Mouse (Mus musculus) forebrain, embryonic 16.5 days (tissue): ENCODE measurements at regions not wholly inside any gene's neighbourhood (a gene's known extent, or its start where the extent isn't known, plus 50 kb on each side); places are given as distances from the start of the nearest gene placed in this dataset.

ENCODE experiments used
- ATAC-seq: fragments of 200-750 bp; cut with Nextera tagmentation; 2 replicates; pipeline ENCODE4 v1.8.0; 2017; ENCODE audit warnings: mild to moderate bottlenecking, moderate library complexity
- H3K27ac ChIP-seq: fragments of 300-500 bp; sonication (generic); 2 replicates; pipeline ENCODE4 v1.5.1; 2014; ENCODE audit warnings: low read length, control low read depth
- H3K27me3 ChIP-seq: fragments of 300-500 bp; sonication (generic); replicated peaks from 2 replicates; pipeline ENCODE4 v1.6.1; 2014; ENCODE audit warnings: low read length; ENCODE audit not compliant: control insufficient read depth, insufficient read depth
- H3K36me3 ChIP-seq: fragments of 300-500 bp; sonication (generic); 2 replicates; pipeline ENCODE4 v1.6.1; 2014; ENCODE audit not compliant: control insufficient read depth, insufficient read depth
- H3K4me1 ChIP-seq: fragments of 300-500 bp; sonication (generic); replicated peaks from 2 replicates; pipeline ENCODE4 v1.6.1; 2014; ENCODE audit warnings: low read length; ENCODE audit not compliant: control insufficient read depth, insufficient read depth
- H3K4me2 ChIP-seq: fragments of 300-500 bp; sonication (generic); 2 replicates; pipeline ENCODE4 v1.6.1; 2014; ENCODE audit warnings: mild to moderate bottlenecking, low read length, control low read depth
- H3K4me3 ChIP-seq: fragments of 300-500 bp; sonication (generic); replicated peaks from 2 replicates; pipeline ENCODE4 v1.5.1; 2014; ENCODE audit warnings: mild to moderate bottlenecking, low read length, control low read depth
- H3K9ac ChIP-seq: fragments of 300-500 bp; sonication (generic); replicated peaks from 2 replicates; pipeline ENCODE4 v1.6.1; 2014; ENCODE audit warnings: low read depth, low read length, control low read depth
- H3K9me3 ChIP-seq: fragments of 300-500 bp; sonication (generic); 2 replicates; pipeline ENCODE4 v1.6.1; 2016; ENCODE audit warnings: low read length; ENCODE audit not compliant: control insufficient read depth
- WGBS: fragments of 180-500 bp; shearing (Covaris S2); extraction: QIAGEN DNeasy Blood & Tissue Kit; methylation state at CpG from one replicate; pipeline ENCODE4 v1.1.7; 2014; 5-methylcytosine and 5-hydroxymethylcytosine counted together

GRCm38 (mm10) chr1:159148498-159149187 lies 83.5 kb upstream of the Cop1 start:
- ATAC-seq = peak; percentile 93
- 0 out of 2 replicates have a peak overlapping the region, but pooled peaks have one; percentile 52 for H3K27ac ChIP-seq

GRCm38 (mm10) chr1:159149207-159149606 lies 82.9 kb upstream of the Cop1 start:
- Histone ChIP-seq H3K4me2 (no peak overlapping the region), H3K27me3 (no peaks in the 10 kb centered on the region), H3K9me3 (no peaks in the 10 kb centered on the region), H3K4me1 (peaks cover 8% of the 10 kb centered on the region; the same call in 1 of the 2 replicates), H3K27ac (no peak overlapping the region), H3K4me3 (no peak overlapping the region), H3K9ac (no peak overlapping the region), H3K36me3 (no peaks in the 10 kb centered on the region)
- WGBS = 79% methylated on average over 6 of the region's 6 CpGs
- peak; percentile 54 for ATAC-seq

More at GRCm38 (mm10) chr1:159148498-159149187, 83.5 kb upstream of the Cop1 start:
- H3K27me3 ChIP-seq = no peaks in the 10 kb centered on the region
- H3K36me3 ChIP-seq = no peaks in the 10 kb centered on the region
- 35% methylated on average over 9 of the region's 9 CpGs for WGBS
- H3K4me3 ChIP-seq = no peak overlapping the region
- no peaks in the 10 kb centered on the region for H3K9me3 ChIP-seq
- peaks cover 8% of the 10 kb centered on the region; the same call in 1 of the 2 replicates for H3K4me1 ChIP-seq
- H3K4me2 ChIP-seq = peak overlapping the region; percentile 28
- no peak overlapping the region for H3K9ac ChIP-seq

GRCm38 (mm10) chr1:159149721-159150120 lies 82.4 kb upstream of the Cop1 start:
- no peaks in the 10 kb centered on the region for H3K9me3 ChIP-seq
- 47% methylated on average over 6 of the region's 6 CpGs for WGBS

GRCm38 (mm10) chr1:159150351-159150750 lies 81.8 kb upstream of the Cop1 start:
- no peak overlapping the region for H3K4me3 ChIP-seq
- no peak overlapping the region for H3K4me2 ChIP-seq
- no peak overlapping the region for H3K9ac ChIP-seq
- H3K9me3 ChIP-seq = no peaks in the 10 kb centered on the region
- 72% methylated on average over 5 of the region's 5 CpGs for WGBS
- H3K4me1 ChIP-seq = peaks cover 8% of the 10 kb centered on the region; the same call in 1 of the 2 replicates
- no peaks in the 10 kb centered on the region for H3K36me3 ChIP-seq
- no peak overlapping the region for H3K27ac ChIP-seq
- no peak for ATAC-seq
- no peaks in the 10 kb centered on the region for H3K27me3 ChIP-seq

More at GRCm38 (mm10) chr1:159149721-159150120, 82.4 kb upstream of the Cop1 start:
- H3K27me3 ChIP-seq = no peaks in the 10 kb centered on the region
- H3K27ac ChIP-seq = no peak overlapping the region
- peaks cover 8% of the 10 kb centered on the region; the same call in 1 of the 2 replicates for H3K4me1 ChIP-seq
- ATAC-seq = no peak
- no peak overlapping the region for H3K4me2 ChIP-seq
- H3K9ac ChIP-seq = no peak overlapping the region
- no peaks in the 10 kb centered on the region for H3K36me3 ChIP-seq
- no peak overlapping the region for H3K4me3 ChIP-seq

GRCm38 (mm10) chr1:159156428-159156827 lies 75.7 kb upstream of the Cop1 start:
- WGBS = 76% methylated on average over 3 of the region's 3 CpGs
- Histone ChIP-seq H3K27me3 (no peaks in the 10 kb centered on the region), H3K4me2 (no peak overlapping the region), H3K4me1 (no peaks in the 10 kb centered on the region), H3K36me3 (no peaks in the 10 kb centered on the region), H3K27ac (no peak overlapping the region), H3K4me3 (no peak overlapping the region), H3K9me3 (no peaks in the 10 kb centered on the region), H3K9ac (no peak overlapping the region)
- ATAC-seq = no peak

DNA sequence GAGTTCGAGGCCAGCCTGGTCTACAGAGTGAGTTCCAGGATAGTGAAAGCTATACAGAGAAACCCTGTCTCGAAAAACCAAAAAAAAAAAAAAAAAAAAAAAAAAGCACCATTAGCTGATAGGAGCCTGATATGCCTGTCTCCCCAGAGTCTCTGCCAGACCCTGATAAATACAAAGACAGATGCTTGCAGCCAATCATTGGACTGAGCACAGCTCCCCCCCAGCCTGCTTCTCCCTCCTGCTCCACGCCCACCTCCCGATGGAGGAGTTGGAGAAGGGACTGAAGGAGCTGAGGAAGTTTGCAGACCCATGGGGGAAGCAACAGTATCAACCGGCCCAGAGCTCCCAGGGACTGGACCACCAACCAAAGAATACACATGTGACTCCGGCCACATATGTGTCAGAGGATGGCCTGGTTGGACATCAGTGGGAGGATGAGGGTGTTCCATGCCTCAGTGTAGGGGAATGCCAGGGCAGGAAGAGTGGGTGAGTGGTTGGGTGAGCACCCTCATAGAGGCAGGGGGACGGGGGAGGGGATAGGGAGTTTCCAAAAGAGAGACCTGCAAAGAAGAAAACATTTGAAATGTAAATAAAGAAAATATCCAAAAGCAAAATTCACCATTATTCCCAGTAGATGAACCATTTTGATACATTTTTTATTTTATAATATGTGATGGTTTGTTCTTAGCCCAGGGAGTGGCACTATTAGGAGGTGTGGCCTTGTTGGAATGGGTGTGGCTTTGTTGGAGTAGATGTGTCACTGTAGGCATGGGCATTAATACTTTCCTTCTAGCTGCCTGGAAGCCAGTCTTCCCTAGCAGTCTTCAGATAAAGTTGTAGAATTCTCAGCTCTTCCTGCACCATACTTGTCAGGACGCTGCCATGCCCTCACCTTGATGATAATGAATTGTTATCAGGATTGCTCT lies 71.8 kb upstream of the Cop1 start:
- no peak overlapping the region for H3K4me3 ChIP-seq
- peaks cover 6% of the 10 kb centered on the region for H3K4me1 ChIP-seq
- 90% methylated on average over 8 of the region's 8 CpGs for WGBS
- H3K9me3 ChIP-seq = no peaks in the 10 kb centered on the region
- no peak overlapping the region for H3K27ac ChIP-seq
- no peak overlapping the region for H3K4me2 ChIP-seq
- H3K36me3 ChIP-seq = no peaks in the 10 kb centered on the region
- H3K27me3 ChIP-seq = no peaks in the 10 kb centered on the region
- no peak for ATAC-seq
- H3K9ac ChIP-seq = no peak overlapping the region

- Histone ChIP-seq H3K9me3 (no peaks in the 10 kb centered on the region), H3K9ac (no peak overlapping the region), H3K4me3 (no peak overlapping the region), H3K27ac (no peak overlapping the region), H3K4me1 (peaks cover 10% of the 10 kb centered on the region), H3K27me3 (no peaks in the 10 kb centered on the region), H3K4me2 (no peak overlapping the region), H3K36me3 (no peaks in the 10 kb centered on the region)
- peak; percentile 90 for ATAC-seq
- 43% methylated on average over 4 of the region's 4 CpGs for WGBS
Measured at GRCm38 (mm10) chr1:159163113-159163885, 68.8 kb upstream of the Cop1 start.

DNA sequence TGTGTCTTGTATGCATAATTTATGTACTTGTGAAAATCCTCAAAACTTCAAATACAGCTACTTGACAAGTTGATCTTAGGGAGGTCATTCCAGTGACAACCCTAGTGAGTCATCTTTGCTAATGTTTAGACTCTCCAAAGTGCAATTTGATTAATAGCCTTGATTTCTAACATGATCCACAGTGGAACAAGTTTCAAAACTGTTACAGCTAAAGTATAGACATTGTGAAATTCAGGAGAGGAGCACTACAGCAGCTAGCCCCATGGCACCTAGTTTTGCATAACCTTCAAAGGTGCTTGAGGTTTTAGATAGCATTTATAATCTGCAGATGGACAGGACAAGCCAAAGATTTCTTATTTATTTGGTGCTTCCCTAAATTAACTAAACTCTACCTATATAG lies 50.1 kb upstream of the Cop1 start:
- no peak overlapping the region for H3K4me2 ChIP-seq
- no peak for ATAC-seq
- no peak overlapping the region for H3K27ac ChIP-seq
- H3K36me3 ChIP-seq = no peaks in the 10 kb centered on the region
- H3K9me3 ChIP-seq = no peaks in the 10 kb centered on the region
- H3K27me3 ChIP-seq = no peaks in the 10 kb centered on the region
- no peaks in the 10 kb centered on the region for H3K4me1 ChIP-seq
- H3K4me3 ChIP-seq = no peak overlapping the region
- no peak overlapping the region for H3K9ac ChIP-seq
